Mouse (Mus musculus) G1E (cell line): ENCODE results near the gene Slc22a13.

Experiments used
- CTCF ChIP-seq: IDR thresholded peaks from 2 replicates; pipeline ENCODE4 v1.5.1; 2012; ENCODE audit warnings: low read depth, low read length, inconsistent platforms, mixed read lengths
- GATA1 ChIP-seq: IDR thresholded peaks from 2 replicates; pipeline ENCODE4 v1.6.1; 2012; ENCODE audit warnings: borderline replicate concordance, low read length, inconsistent platforms, mixed read lengths
- GATA2 ChIP-seq: IDR thresholded peaks from 2 replicates; pipeline ENCODE4 v1.6.1; 2012; ENCODE audit warnings: low read depth, low read length, inconsistent platforms, borderline replicate concordance
- POLR2AphosphoS5 ChIP-seq: IDR thresholded peaks from 2 replicates; pipeline ENCODE4 v1.6.1; 2012; ENCODE audit warnings: low read depth, low read length, inconsistent platforms; ENCODE audit not compliant: insufficient replicate concordance
- TAL1 ChIP-seq: conservative IDR thresholded peaks from 2 replicates; pipeline ENCODE4 v1.6.1; 2012; ENCODE audit warnings: low read depth, low read length, inconsistent platforms, mixed read lengths

DNA sequence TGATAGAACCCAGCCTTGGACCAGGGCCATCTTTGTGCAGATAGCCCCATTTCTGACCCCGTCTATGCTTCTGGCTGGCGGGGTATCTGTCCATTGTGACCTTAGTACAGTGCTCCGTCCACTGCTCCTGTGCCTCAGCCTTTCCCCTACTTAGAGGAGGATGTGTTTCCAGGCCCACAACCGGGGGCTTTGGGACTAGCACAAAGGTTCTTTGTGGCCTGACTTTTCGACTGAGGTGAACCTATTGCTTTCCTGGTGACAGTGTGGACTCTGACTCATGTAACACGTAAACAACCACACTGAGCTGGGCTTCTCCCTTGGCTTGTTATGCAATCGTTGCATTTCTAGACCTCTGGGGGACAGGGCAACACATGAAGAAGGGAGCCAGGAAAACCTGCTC lies 44.2 kb downstream of the Slc22a13 start:
- TF ChIP-seq CTCF, result no peak
- TF ChIP-seq TAL1, result no peak
- no peak for TF ChIP-seq POLR2AphosphoS5
- no peak for TF ChIP-seq GATA1
- TF ChIP-seq GATA2, result no peak
